Mouse (Mus musculus): ENCODE results near the gene Nkiras2. TPM values are rescaled to one million over a fixed set of nuclear protein-coding genes. Genes with fewer than 3 reads are reported as not detected.

Gene Nkiras2
- polyA plus RNA-seq, 2 experiments: 15.0 to 16.8 TPM

DNA sequence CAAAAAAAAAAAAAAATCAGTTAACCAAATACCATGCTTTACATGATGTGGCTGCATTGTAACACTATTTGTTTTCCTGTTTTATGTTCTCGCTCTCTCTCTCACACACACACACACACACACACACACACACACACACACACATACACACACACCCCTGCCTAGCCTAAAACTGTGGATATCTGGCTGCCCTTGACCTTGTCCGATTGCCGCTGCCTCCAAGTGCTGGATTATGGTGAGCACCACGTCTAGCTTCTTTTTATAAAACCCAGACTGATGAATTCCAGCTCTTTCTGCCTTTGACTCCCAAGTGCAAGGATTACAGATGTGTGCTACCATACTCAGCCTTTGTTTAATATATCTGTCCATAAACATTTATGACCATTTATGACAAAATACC is 1.6 kb upstream of the Nkiras2 start:
- no peak overlapping the region for H3K4me3 ChIP-seq (ENCODE audit: insufficient read depth in 1 of 2, low read depth in 2 of 2, low read length in 2 of 2)

DNA sequence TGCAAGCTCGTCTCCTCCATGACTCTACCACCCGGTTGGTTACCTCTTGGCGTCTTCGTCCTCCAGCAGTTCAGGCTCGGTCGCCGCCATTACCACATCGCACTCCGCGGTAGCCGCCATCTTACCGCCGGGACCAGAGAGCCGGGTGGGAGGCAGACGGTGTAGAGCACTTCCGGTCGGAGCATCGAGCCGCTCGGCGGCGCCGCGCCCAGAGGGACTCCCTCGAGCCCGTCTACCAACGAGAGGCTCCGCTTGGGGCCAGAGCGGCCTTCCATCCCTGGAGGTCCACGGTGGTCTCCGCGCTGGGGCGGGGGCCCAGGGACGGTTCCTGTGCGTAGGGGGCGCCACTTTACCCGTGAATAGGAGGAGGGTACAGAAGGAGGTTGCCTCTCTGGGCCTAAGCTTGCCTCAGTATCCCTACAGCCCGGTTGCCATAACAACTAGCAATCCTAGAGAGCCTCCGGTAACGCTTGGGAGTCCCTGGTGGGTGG is 486 bp downstream of the Nkiras2 start:
- ATAC-seq (ENCODE audit: insufficient read depth) (peak; percentile 92), DNase-seq (ENCODE audit: low read depth in 3 of 3, low spot score in 3 of 3) (peak; percentile 86 to 89 (median 87))
- WGBS (ENCODE audit: insufficient replicate concordance): under 1% methylated on average over 40 of the region's 40 CpGs
- peak overlapping the region; percentile 81 for H3K9ac ChIP-seq (replicated peaks)
- H3K4me2 ChIP-seq (ENCODE audit: low read depth): peak overlapping the region; percentile 72
- TF ChIP-seq EP300 (IDR thresholded peaks at IDR 0.05; ENCODE audit: low read depth): no peak
- peak; percentile 34; the same call in 1 of the 2 replicates for TF ChIP-seq CTCF (IDR thresholded peaks at IDR 0.05; ENCODE audit: low read depth)
- H3K9me3 ChIP-seq (ENCODE audit: control insufficient read depth, low read length): no peaks in the 10 kb centered on the region
- no peaks in the 10 kb centered on the region for H3K27me3 ChIP-seq (ENCODE audit: control insufficient read depth, insufficient read depth, low read length)
- H3K4me1 ChIP-seq (replicated peaks; ENCODE audit: control insufficient read depth in 2 of 2, insufficient read depth in 2 of 2, low read length in 1 of 2): peaks cover 15 to 32% of the 10 kb centered on the region in 2 experiments
- H3K27ac ChIP-seq: peak overlapping the region; percentile 34
- no peaks in the 10 kb centered on the region for H3K36me3 ChIP-seq (replicated peaks; ENCODE audit: control insufficient read depth, insufficient read depth, low read depth)
- H3K4me3 ChIP-seq (ENCODE audit: insufficient read depth in 1 of 2, low read depth in 2 of 2, low read length in 2 of 2): peak overlapping the region; percentile 75 to 79

More for the DNA sequence above, 1.6 kb upstream of the Nkiras2 start:
- Histone ChIP-seq H3K36me3 (replicated peaks; ENCODE audit: control insufficient read depth, insufficient read depth, low read depth) (no peaks in the 10 kb centered on the region), H3K27me3 (ENCODE audit: control insufficient read depth, insufficient read depth, low read length) (no peaks in the 10 kb centered on the region), H3K27ac (no peak overlapping the region), H3K9me3 (ENCODE audit: control insufficient read depth, low read length) (no peaks in the 10 kb centered on the region), H3K9ac (replicated peaks) (no peak overlapping the region), H3K4me2 (ENCODE audit: low read depth) (no peak overlapping the region; the same call in 1 of the 2 replicates), H3K4me1 (replicated peaks; ENCODE audit: control insufficient read depth in 2 of 2, insufficient read depth in 2 of 2, low read length in 1 of 2) (peaks cover 10 to 24% of the 10 kb centered on the region in 2 experiments)
- no peak for DNase-seq (ENCODE audit: low read depth in 3 of 3, low spot score in 3 of 3)
- WGBS (ENCODE audit: insufficient replicate concordance): 79% methylated on average over 4 of the region's 4 CpGs
- ATAC-seq (ENCODE audit: insufficient read depth): no peak
- TF ChIP-seq CTCF (IDR thresholded peaks at IDR 0.05; ENCODE audit: low read depth) (no peak), EP300 (IDR thresholded peaks at IDR 0.05; ENCODE audit: low read depth) (no peak)

DNA sequence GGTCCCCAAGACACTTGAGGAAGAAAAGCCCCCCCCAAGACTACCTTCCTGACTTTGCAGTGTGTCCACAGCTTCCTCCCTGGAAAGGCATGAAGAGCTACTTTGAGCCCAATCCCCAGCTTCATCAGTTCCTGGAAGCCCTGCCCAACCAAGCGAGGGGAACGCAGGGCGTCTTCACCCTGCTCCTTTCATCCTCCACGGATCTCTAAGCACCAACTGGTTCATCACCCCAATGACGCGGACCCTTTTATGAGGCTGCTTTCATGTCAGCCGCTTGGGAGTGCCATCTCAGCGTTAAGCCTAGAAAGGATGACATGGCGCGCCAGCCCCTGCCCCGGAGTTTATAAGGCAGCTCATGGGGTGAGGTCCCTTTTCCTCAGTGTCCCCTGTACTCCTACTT is 938 bp downstream of the Nkiras2 start, which contains the start of gene Dnajc7:
TSS of gene Dnajc7 (minus strand) at position 187 of the 400 bp plus-strand sequence.
- peak within 1 kb of the TSS; percentile 34 for H3K27ac ChIP-seq
- no peak for TF ChIP-seq CTCF (IDR thresholded peaks at IDR 0.05; ENCODE audit: low read depth)
- no peak for TF ChIP-seq EP300 (IDR thresholded peaks at IDR 0.05; ENCODE audit: low read depth)
- WGBS (ENCODE audit: insufficient replicate concordance): 6% methylated on average over 11 of the region's 11 CpGs

DNA sequence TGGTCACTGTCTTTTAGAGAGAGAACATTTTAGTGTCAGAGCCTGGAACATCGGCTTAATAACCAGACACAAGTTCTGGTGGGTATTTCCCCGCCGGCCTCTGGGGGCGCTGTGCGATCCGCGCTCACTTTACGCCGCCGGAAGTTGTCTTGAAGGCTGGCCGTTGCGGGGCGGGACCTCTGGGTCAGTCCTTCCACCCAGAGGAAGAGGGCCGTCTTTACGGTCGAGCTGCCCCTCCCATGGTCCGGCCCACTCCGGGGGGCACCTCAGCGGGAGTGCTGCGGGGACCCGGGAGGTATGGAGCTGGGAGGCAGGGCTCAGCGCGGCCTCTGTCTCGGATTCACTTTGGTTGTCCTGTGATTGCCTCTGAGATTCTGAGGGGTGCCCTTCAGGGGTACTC is 3.7 kb downstream of the Nkiras2 start:
- H3K4me1 ChIP-seq (replicated peaks; ENCODE audit: control insufficient read depth in 2 of 2, insufficient read depth in 2 of 2, low read length in 1 of 2): peaks cover 10 to 29% of the 10 kb centered on the region in 2 experiments
- H3K27me3 ChIP-seq (ENCODE audit: control insufficient read depth, insufficient read depth, low read length): no peaks in the 10 kb centered on the region
- H3K4me3 ChIP-seq (ENCODE audit: insufficient read depth in 1 of 2, low read depth in 2 of 2, low read length in 2 of 2): peak overlapping the region; percentile 76 to 79
- ATAC-seq (ENCODE audit: insufficient read depth) (peak; percentile 75), DNase-seq (ENCODE audit: low read depth in 3 of 3, low spot score in 3 of 3) (peak; percentile 88 to 91 (median 89))
- WGBS (ENCODE audit: insufficient replicate concordance): under 1% methylated on average over 24 of the region's 24 CpGs
- peak overlapping the region; percentile 32 for H3K27ac ChIP-seq
- no peaks in the 10 kb centered on the region for H3K9me3 ChIP-seq (ENCODE audit: control insufficient read depth, low read length)
- H3K9ac ChIP-seq (replicated peaks): peak overlapping the region; percentile 68
- H3K4me2 ChIP-seq (ENCODE audit: low read depth): peak overlapping the region; percentile 79
- peaks cover 3% of the 10 kb centered on the region; the same call in 1 of the 2 replicates for H3K36me3 ChIP-seq (replicated peaks; ENCODE audit: control insufficient read depth, insufficient read depth, low read depth)
- peak; percentile 97 for TF ChIP-seq CTCF (IDR thresholded peaks at IDR 0.05; ENCODE audit: low read depth)
- TF ChIP-seq EP300 (IDR thresholded peaks at IDR 0.05; ENCODE audit: low read depth): peak; percentile 47; the same call in 1 of the 2 replicates

More for the DNA sequence above, 938 bp downstream of the Nkiras2 start, which contains the start of gene Dnajc7:
- Histone ChIP-seq H3K4me2 (ENCODE audit: low read depth) (peak within 1 kb of the TSS; percentile 72), H3K4me3 (ENCODE audit: insufficient read depth in 1 of 2, low read depth in 2 of 2, low read length in 2 of 2) (peak within 1 kb of the TSS; percentile 75 to 79), H3K36me3 (replicated peaks; ENCODE audit: control insufficient read depth, insufficient read depth, low read depth) (no peaks in the 10 kb centered on the region), H3K9me3 (ENCODE audit: control insufficient read depth, low read length) (no peaks in the 10 kb centered on the region), H3K9ac (replicated peaks) (peak within 1 kb of the TSS; percentile 81), H3K4me1 (replicated peaks; ENCODE audit: control insufficient read depth in 2 of 2, insufficient read depth in 2 of 2, low read length in 1 of 2) (peaks cover 15 to 32% of the 10 kb centered on the region in 2 experiments), H3K27me3 (ENCODE audit: control insufficient read depth, insufficient read depth, low read length) (no peaks in the 10 kb centered on the region)
- DNase-seq (ENCODE audit: low read depth in 3 of 3, low spot score in 3 of 3): peak in 2 of 3 experiments; percentile 17 to 20
- ATAC-seq (ENCODE audit: insufficient read depth): peak; percentile 5; the same call in 1 of the 2 replicates

DNA sequence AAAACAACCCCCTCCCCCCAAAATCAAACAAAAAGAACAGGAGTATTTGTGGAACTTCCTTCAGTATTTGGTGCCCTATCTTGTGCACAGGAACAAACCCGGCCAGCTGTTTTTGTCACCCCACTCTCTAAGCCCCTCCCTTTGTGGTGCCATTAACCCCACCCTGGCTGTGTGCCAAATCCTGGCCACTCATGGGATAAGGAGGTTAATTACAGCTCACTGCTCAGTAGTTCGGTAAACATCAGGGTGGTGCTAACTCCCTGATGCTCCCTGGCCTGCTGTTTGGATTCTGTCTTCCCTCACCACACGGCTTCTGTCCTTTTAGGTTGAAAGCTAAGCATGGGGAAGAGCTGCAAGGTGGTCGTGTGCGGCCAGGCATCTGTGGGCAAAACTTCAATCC is 4.8 kb downstream of the Nkiras2 start:
- H3K27ac ChIP-seq: no peak overlapping the region
- ATAC-seq (ENCODE audit: insufficient read depth) (no peak), DNase-seq (ENCODE audit: low read depth in 3 of 3, low spot score in 3 of 3) (peak; percentile 46 to 53 (median 50))
- H3K9ac ChIP-seq (replicated peaks): peak overlapping the region; percentile 27; the same call in 1 of the 2 replicates
- TF ChIP-seq CTCF (IDR thresholded peaks at IDR 0.05; ENCODE audit: low read depth) (no peak), EP300 (IDR thresholded peaks at IDR 0.05; ENCODE audit: low read depth) (no peak)
- peak overlapping the region; percentile 79 for H3K4me2 ChIP-seq (ENCODE audit: low read depth)
- H3K9me3 ChIP-seq (ENCODE audit: control insufficient read depth, low read length): no peaks in the 10 kb centered on the region
- WGBS (ENCODE audit: insufficient replicate concordance): 54% methylated on average over 5 of the region's 5 CpGs
- H3K4me1 ChIP-seq (replicated peaks; ENCODE audit: control insufficient read depth in 2 of 2, insufficient read depth in 2 of 2, low read length in 1 of 2): peaks cover 9 to 26% of the 10 kb centered on the region in 2 experiments
- no peaks in the 10 kb centered on the region for H3K27me3 ChIP-seq (ENCODE audit: control insufficient read depth, insufficient read depth, low read length)
- H3K36me3 ChIP-seq (replicated peaks; ENCODE audit: control insufficient read depth, insufficient read depth, low read depth): peaks cover 3% of the 10 kb centered on the region; the same call in 1 of the 2 replicates
- peak overlapping the region in 1 of 2 experiments; percentile 79; a peak in 2 of 4 replicates for H3K4me3 ChIP-seq (ENCODE audit: insufficient read depth in 1 of 2, low read depth in 2 of 2, low read length in 2 of 2)

Data from liver, embryonic 14.5 days (tissue).